Mouse (Mus musculus) left cerebral cortex, postnatal 14 days (tissue): ENCODE measurements around the gene H2al1j. TPM values are rescaled to one million over a fixed set of nuclear protein-coding genes. Genes with fewer than 3 reads are reported as not detected.

Experiments used
- total RNA-seq, 2 experiments: library from RNA; stranded (reverse); gene quantifications; 2 replicates each; pipeline ENCODE4 v1.2.3; 2021

The H2al1j gene
- total RNA-seq, 2 experiments from 2014 or later, result not detected

Other genes with a start within 250 kb of the H2al1j start
- gene H2al1a, start 28.6 kb upstream of the H2al1j start, total RNA-seq, result not detected
- gene H2al1b, start 25.4 kb upstream of the H2al1j start, total RNA-seq, result not detected
- gene H2al1c, start 22.2 kb upstream of the H2al1j start, total RNA-seq, result not detected
- gene H2al1d, start 19.0 kb upstream of the H2al1j start, total RNA-seq, result not detected
- not detected for gene H2al1e, start 15.9 kb upstream of the H2al1j start, total RNA-seq
- not detected for gene H2al1f, start 12.7 kb upstream of the H2al1j start, total RNA-seq
- gene H2al1g, start 9.6 kb upstream of the H2al1j start, total RNA-seq, result not detected
- gene H2al1h, start 6.3 kb upstream of the H2al1j start, total RNA-seq, result not detected
- gene H2al1i, start 3.2 kb upstream of the H2al1j start, total RNA-seq, result not detected